Mouse (Mus musculus): ENCODE results near the gene Wdr27. TPM values are rescaled to one million over a fixed set of nuclear protein-coding genes. Genes with fewer than 3 reads are reported as not detected.
"Not testable (repeated sequence)": the region's sequence is repeated elsewhere in the genome, so short reads cannot be mapped to it uniquely, and the experiment has no call there.

The Wdr27 gene
- total and polyA plus RNA-seq, 3 experiments, result 1.7 to 2.3 (median 2.1) TPM

DNA sequence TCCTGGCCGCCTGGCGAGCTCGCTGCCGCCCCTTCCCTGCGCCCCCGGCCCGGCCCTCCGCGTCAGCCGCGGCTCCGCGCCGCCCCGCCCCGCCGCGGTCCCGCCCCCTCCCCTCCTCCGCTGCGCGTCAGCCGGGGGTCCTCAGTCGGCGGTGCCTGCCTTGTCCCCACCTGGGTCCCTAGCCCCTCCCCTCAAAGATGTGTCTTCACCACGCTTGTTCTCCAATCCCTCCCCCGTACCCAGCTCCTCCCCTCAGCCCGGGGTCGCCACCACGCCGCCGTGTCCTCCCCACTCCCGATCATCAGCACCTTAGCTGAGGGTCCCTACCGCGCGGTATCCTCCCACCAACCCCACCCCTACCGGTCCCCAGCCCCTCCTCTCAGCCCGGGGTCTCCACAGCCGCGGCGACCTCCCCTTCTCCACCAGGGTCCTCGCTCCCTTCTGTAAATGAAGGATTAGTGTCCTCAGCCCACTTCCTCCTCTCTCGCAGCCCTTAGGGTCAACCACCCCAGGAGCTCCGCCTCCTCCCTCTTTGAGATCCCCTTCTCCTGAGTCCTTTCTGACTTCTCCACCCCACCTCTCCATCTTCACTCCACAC is 18.7 kb upstream of the Wdr27 start:
- H3K4me2 ChIP-seq (ENCODE audit: insufficient read depth, low read depth, poor library complexity, severe bottlenecking); in situ Hi-C loops (cut with MboI; ENCODE audit: low pct_ligation_motif_present, low pct_unique_long_range_greater_than_20kb, low sequenced_read_pairs); H3K9me3 ChIP-seq (replicated peaks; ENCODE audit: low read length); H3K27ac ChIP-seq (ENCODE audit: insufficient read depth, low read depth); H3K9ac ChIP-seq (ENCODE audit: insufficient read depth, low read depth); H3K27me3 ChIP-seq (replicated peaks); H3K4me3 ChIP-seq (replicated peaks in 1 of 3; ENCODE audit: low read depth in 2 of 3, low read length in 2 of 3, poor library complexity in 1 of 3); DNase-seq (ENCODE audit: extremely low read depth); dilution Hi-C loops (cut with MboI; ENCODE audit: extremely low pct_ligation_motif_present, extremely low pct_unique_long_range_greater_than_20kb, low sequenced_read_pairs): not testable (repeated sequence)
- H3K36me3 ChIP-seq (replicated peaks in 1 of 2; ENCODE audit: control insufficient read depth in 1 of 2, insufficient read depth in 1 of 2, low read length in 1 of 2), result peaks cover 12 to 21% of the 10 kb centered on the region in 2 experiments
- H3K4me1 ChIP-seq (ENCODE audit: control insufficient read depth in 1 of 2, insufficient read depth in 2 of 2), result peaks cover 5 to 22% of the 10 kb centered on the region in 2 experiments
- H3K79me2 ChIP-seq (replicated peaks; ENCODE audit: control insufficient read depth, extremely low read depth, insufficient read depth, poor library complexity, severe bottlenecking), result peaks cover 33% of the 10 kb centered on the region

DNA sequence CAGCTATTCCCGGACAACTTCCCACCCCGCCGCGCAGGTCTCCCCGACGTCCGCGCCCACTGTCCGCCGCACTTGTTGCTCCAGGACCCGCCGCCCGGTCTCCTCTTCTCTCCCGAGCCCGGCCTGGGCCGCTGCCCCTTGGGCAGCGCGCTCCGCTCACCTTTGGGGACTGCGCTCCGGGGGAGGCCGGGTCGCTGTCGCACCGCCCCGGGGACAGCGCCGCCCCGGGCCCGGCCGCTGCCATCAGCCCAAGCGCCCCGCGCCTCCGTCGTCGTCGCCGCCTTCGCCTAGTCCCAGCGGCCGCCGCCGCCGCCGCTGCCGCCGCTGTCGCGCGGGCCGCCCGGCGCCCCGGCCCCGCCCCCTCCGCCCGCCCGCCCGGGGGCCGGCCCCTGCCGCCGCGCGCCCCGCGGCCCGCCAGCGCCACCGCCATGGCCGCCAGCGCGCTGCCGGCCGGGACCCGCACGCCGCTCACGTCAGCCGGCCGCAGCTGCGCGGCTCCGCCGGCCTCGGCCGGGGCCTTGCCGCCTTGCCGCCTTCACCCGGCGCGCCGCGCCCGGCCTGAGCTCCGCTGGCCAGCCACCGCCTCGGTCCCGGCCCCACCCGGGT is 18.1 kb upstream of the Wdr27 start, which contains the start of gene Phf10:
Phf10 (minus strand) TSS at position 323 of the 606 bp plus-strand sequence.
- H3K9me3 ChIP-seq (replicated peaks; ENCODE audit: low read length); H3K27me3 ChIP-seq (replicated peaks); dilution Hi-C loops (cut with MboI; ENCODE audit: extremely low pct_ligation_motif_present, extremely low pct_unique_long_range_greater_than_20kb, low sequenced_read_pairs); DNase-seq (ENCODE audit: extremely low read depth); H3K4me2 ChIP-seq (ENCODE audit: insufficient read depth, low read depth, poor library complexity, severe bottlenecking); in situ Hi-C loops (cut with MboI; ENCODE audit: low pct_ligation_motif_present, low pct_unique_long_range_greater_than_20kb, low sequenced_read_pairs): not testable (repeated sequence)
- peaks cover 5 to 28% of the 10 kb centered on the region in 2 experiments for H3K4me1 ChIP-seq (ENCODE audit: control insufficient read depth in 1 of 2, insufficient read depth in 2 of 2)
- peak within 1 kb of the TSS; percentile 94 to 100 (median 95) for H3K4me3 ChIP-seq (replicated peaks in 1 of 3; ENCODE audit: low read depth in 2 of 3, low read length in 2 of 3, poor library complexity in 1 of 3)
- H3K27ac ChIP-seq (ENCODE audit: insufficient read depth, low read depth), result peak within 1 kb of the TSS; percentile 72
- H3K79me2 ChIP-seq (replicated peaks; ENCODE audit: control insufficient read depth, extremely low read depth, insufficient read depth, poor library complexity, severe bottlenecking), result peaks cover 39% of the 10 kb centered on the region
- peaks cover 17 to 27% of the 10 kb centered on the region in 2 experiments for H3K36me3 ChIP-seq (replicated peaks in 1 of 2; ENCODE audit: control insufficient read depth in 1 of 2, insufficient read depth in 1 of 2, low read length in 1 of 2)
- peak within 1 kb of the TSS; percentile 95 for H3K9ac ChIP-seq (ENCODE audit: insufficient read depth, low read depth)

DNA sequence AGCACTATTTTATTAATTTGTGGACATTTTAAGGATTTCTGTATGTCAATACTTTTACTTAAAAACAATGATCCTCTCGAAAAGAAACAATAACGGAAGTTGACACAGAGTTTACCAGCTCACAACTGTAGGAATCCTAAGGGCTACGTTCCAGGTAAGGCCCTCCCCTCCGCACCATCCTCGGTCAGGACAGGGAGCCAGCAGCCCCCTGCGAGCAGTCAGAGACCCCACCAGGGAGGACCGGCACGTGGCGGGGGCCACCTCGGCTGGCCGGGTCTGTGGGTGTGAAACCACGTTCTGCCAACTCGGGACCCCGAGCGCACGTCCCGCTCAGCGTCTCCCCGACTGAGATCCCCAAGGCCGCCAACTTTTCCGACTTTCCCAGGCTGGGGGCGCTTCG is 17.6 kb upstream of the Wdr27 start:
- Histone ChIP-seq H3K79me2 (replicated peaks; ENCODE audit: control insufficient read depth, extremely low read depth, insufficient read depth, poor library complexity, severe bottlenecking) (peaks cover 42% of the 10 kb centered on the region), H3K9ac (ENCODE audit: insufficient read depth, low read depth) (peak overlapping the region; percentile 95), H3K4me1 (ENCODE audit: control insufficient read depth in 1 of 2, insufficient read depth in 2 of 2) (peaks cover 5 to 32% of the 10 kb centered on the region in 2 experiments), H3K27me3 (replicated peaks) (no peaks in the 10 kb centered on the region), H3K4me3 (replicated peaks in 1 of 3; ENCODE audit: low read depth in 2 of 3, low read length in 2 of 3, poor library complexity in 1 of 3) (peak overlapping the region; percentile 94 to 100 (median 95)), H3K27ac (ENCODE audit: insufficient read depth, low read depth) (peak overlapping the region; percentile 72), H3K9me3 (replicated peaks; ENCODE audit: low read length) (no peaks in the 10 kb centered on the region), H3K4me2 (ENCODE audit: insufficient read depth, low read depth, poor library complexity, severe bottlenecking) (no peak overlapping the region), H3K36me3 (replicated peaks in 1 of 2; ENCODE audit: control insufficient read depth in 1 of 2, insufficient read depth in 1 of 2, low read length in 1 of 2) (peaks cover 17 to 31% of the 10 kb centered on the region in 2 experiments)
- TF ChIP-seq POLR2AphosphoS2 (IDR thresholded peaks at IDR 0.05; ENCODE audit: low read depth, low read length) (no peak), CHD1 (IDR thresholded peaks at IDR 0.05; ENCODE audit: low read depth, low read length) (peak; percentile 83; the same call in 1 of the 2 replicates), BHLHE40 (IDR thresholded peaks at IDR 0.05; ENCODE audit: low read depth, low read length) (0 out of 2 replicates have a peak, but pooled peaks have one; percentile 26)
- DNase-seq (ENCODE audit: extremely low read depth), result no peak
- dilution Hi-C loops (cut with MboI; ENCODE audit: extremely low pct_ligation_motif_present, extremely low pct_unique_long_range_greater_than_20kb, low sequenced_read_pairs) (no loop called here), in situ Hi-C loops (cut with MboI; ENCODE audit: low pct_ligation_motif_present, low pct_unique_long_range_greater_than_20kb, low sequenced_read_pairs) (no loop called here)

DNA sequence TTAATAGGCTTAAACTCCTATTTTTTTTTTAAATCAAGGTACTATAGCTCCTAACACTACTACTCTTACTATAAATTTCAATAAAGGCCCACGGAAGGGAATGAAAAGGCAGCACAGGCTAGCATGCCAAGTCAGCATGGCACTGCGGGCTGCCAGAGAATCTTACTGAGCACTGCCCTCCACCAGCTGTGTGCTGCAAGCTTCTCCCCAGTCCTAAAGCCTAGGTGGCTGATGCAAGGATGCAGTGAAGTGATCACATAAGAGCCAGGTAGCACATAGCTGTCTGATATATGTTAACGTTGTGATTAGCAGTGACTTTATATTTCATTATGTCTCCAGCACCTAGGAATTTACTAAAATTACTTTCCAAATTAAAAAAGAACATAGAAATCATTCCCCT is 17.0 kb upstream of the Wdr27 start:
- DNase-seq (ENCODE audit: extremely low read depth), result peak; percentile 80
- in situ Hi-C loops (cut with MboI; ENCODE audit: low pct_ligation_motif_present, low pct_unique_long_range_greater_than_20kb, low sequenced_read_pairs), result no loop called here
- dilution Hi-C loops (cut with MboI; ENCODE audit: extremely low pct_ligation_motif_present, extremely low pct_unique_long_range_greater_than_20kb, low sequenced_read_pairs), result no loop called here
- Histone ChIP-seq H3K9me3 (replicated peaks; ENCODE audit: low read length) (no peaks in the 10 kb centered on the region), H3K4me1 (ENCODE audit: control insufficient read depth in 1 of 2, insufficient read depth in 2 of 2) (peaks cover 5 to 35% of the 10 kb centered on the region in 2 experiments), H3K36me3 (replicated peaks in 1 of 2; ENCODE audit: control insufficient read depth in 1 of 2, insufficient read depth in 1 of 2, low read length in 1 of 2) (peaks cover 17 to 34% of the 10 kb centered on the region in 2 experiments), H3K9ac (ENCODE audit: insufficient read depth, low read depth) (peak overlapping the region; percentile 95), H3K4me2 (ENCODE audit: insufficient read depth, low read depth, poor library complexity, severe bottlenecking) (peak overlapping the region; percentile 12), H3K27ac (ENCODE audit: insufficient read depth, low read depth) (no peak overlapping the region), H3K79me2 (replicated peaks; ENCODE audit: control insufficient read depth, extremely low read depth, insufficient read depth, poor library complexity, severe bottlenecking) (peaks cover 42% of the 10 kb centered on the region), H3K4me3 (replicated peaks in 1 of 3; ENCODE audit: low read depth in 2 of 3, low read length in 2 of 3, poor library complexity in 1 of 3) (peak overlapping the region; percentile 71 to 95 (median 94)), H3K27me3 (replicated peaks) (no peaks in the 10 kb centered on the region)
- TF ChIP-seq KAT2A (IDR thresholded peaks at IDR 0.05; ENCODE audit: insufficient replicate concordance, low read length) (0 out of 2 replicates have a peak, but pooled peaks have one; percentile 36), JUN (IDR thresholded peaks at IDR 0.05; ENCODE audit: insufficient read depth, low read depth, low read length) (no peak), HCFC1 (IDR thresholded peaks at IDR 0.05; ENCODE audit: low read depth, low read length) (no peak), BHLHE40 (IDR thresholded peaks at IDR 0.05; ENCODE audit: low read depth, low read length) (no peak), ZC3H11A (IDR thresholded peaks at IDR 0.05; ENCODE audit: low read depth, low read length) (no peak), GABPA (IDR thresholded peaks at IDR 0.05; ENCODE audit: insufficient replicate concordance, low read depth, low read length) (no peak), USF2 (conservative IDR thresholded peaks at IDR 0.05; ENCODE audit: low read depth, low read length) (no peak), TCF12 (IDR thresholded peaks at IDR 0.05; ENCODE audit: low read depth, low read length) (peak; percentile 47; the same call in 1 of the 2 replicates), USF1 (IDR thresholded peaks at IDR 0.05; ENCODE audit: low read depth, low read length) (no peak), CHD1 (IDR thresholded peaks at IDR 0.05; ENCODE audit: low read depth, low read length) (peak; percentile 96), IRF4 (IDR thresholded peaks at IDR 0.05; ENCODE audit: low read depth, low read length) (no peak), JUND (conservative IDR thresholded peaks at IDR 0.05; ENCODE audit: low read depth, low read length) (no peak), ETS1 (conservative IDR thresholded peaks at IDR 0.05; ENCODE audit: low read depth, low read length) (peak; percentile 12; the same call in 1 of the 2 replicates), CTCF (conservative IDR thresholded peaks at IDR 0.05 in 1 of 2, IDR thresholded peaks at IDR 0.05 in 1 of 2; ENCODE audit: low read depth in 2 of 2, low read length in 2 of 2) (no peak)

All from CH12.LX (cell line).